Mouse (Mus musculus) brain, embryonic 14.5 days (tissue): ENCODE measurements around the gene Gpatch4. TPM values are rescaled to one million over a fixed set of nuclear protein-coding genes. Genes with fewer than 3 reads are reported as not detected.
A peak's percentile ranks its signal among the peaks of the same experiment; 100 is the strongest.

Experiments used
- DNase-seq: peaks from one replicate; pipeline ENCODE4 v3.0.0-alpha.2; 2011; ENCODE audit warnings: low read depth
- CTCF ChIP-seq: fragments of 200-500 bp; IDR thresholded peaks from 2 replicates; pipeline ENCODE4 v1.5.1; 2012; ENCODE audit warnings: inconsistent platforms, mild to moderate bottlenecking, moderate library complexity, borderline replicate concordance; ENCODE audit not compliant: insufficient read depth, insufficient read length; ENCODE audit errors: extremely low read depth
- POLR2A ChIP-seq: fragments of 200-500 bp; IDR thresholded peaks from 2 replicates; pipeline ENCODE4 v1.6.1; 2012; ENCODE audit warnings: mild to moderate bottlenecking, inconsistent platforms, borderline replicate concordance; ENCODE audit not compliant: poor library complexity, insufficient read depth, insufficient read length, severe bottlenecking; ENCODE audit errors: extremely low read depth
- polyA plus RNA-seq: library from polyadenylated mRNA; depleted of rRNA; stranded (reverse); fragments of >200 nt; gene quantifications from 2 replicates; pipeline ENCODE4 v1.2.3, GENCODE M21; 2012; rRNA removed

Gene Gpatch4
- polyA plus RNA-seq, 1 experiment = 15.6 TPM

GRCm38 (mm10) chr3:88084001-88084400, 41.1 kb downstream of the Gpatch4 start:
- no peak for DNase-seq
- no peak for TF ChIP-seq POLR2A
- TF ChIP-seq CTCF = no peak

GRCm38 (mm10) chr3:88085459-88085858, 42.6 kb downstream of the Gpatch4 start:
- DNase-seq = no peak
- TF ChIP-seq POLR2A = no peak
- no peak for TF ChIP-seq CTCF

- DNase-seq = peak; percentile 47
- TF ChIP-seq CTCF (peak; percentile 45; the same call in 1 of the 2 replicates), POLR2A (no peak)
These were observed 44.8 kb downstream of the Gpatch4 start for GRCm38 (mm10) chr3:88087688-88088087.

GRCm38 (mm10) chr3:88090106-88090505, 47.2 kb downstream of the Gpatch4 start:
- DNase-seq = no peak
- TF ChIP-seq CTCF (no peak), POLR2A (no peak)

- DNase-seq = no peak
- TF ChIP-seq CTCF (no peak), POLR2A (no peak)
These were observed 47.7 kb downstream of the Gpatch4 start for GRCm38 (mm10) chr3:88090616-88091015.

GRCm38 (mm10) chr3:88094126-88094525, 51.2 kb downstream of the Gpatch4 start:
- DNase-seq = peak; percentile 38

GRCm38 (mm10) chr3:88097666-88098065, 54.8 kb downstream of the Gpatch4 start:
- no peak for TF ChIP-seq POLR2A
- no peak for TF ChIP-seq CTCF
- no peak for DNase-seq

More at GRCm38 (mm10) chr3:88094126-88094525, 51.2 kb downstream of the Gpatch4 start:
- TF ChIP-seq POLR2A (no peak), CTCF (no peak)

GRCm38 (mm10) chr3:88100251-88100650, 57.3 kb downstream of the Gpatch4 start:
- TF ChIP-seq POLR2A (no peak), CTCF (no peak)

GRCm38 (mm10) chr3:88101736-88102135, 58.8 kb downstream of the Gpatch4 start:
- no peak for DNase-seq
- TF ChIP-seq POLR2A = no peak

More at GRCm38 (mm10) chr3:88100251-88100650, 57.3 kb downstream of the Gpatch4 start:
- peak; percentile 40 for DNase-seq

GRCm38 (mm10) chr3:88102196-88102595, 59.3 kb downstream of the Gpatch4 start:
- DNase-seq = no peak
- TF ChIP-seq CTCF (no peak), POLR2A (no peak)

GRCm38 (mm10) chr3:88102611-88103010, 59.7 kb downstream of the Gpatch4 start:
- DNase-seq = no peak
- TF ChIP-seq POLR2A (no peak), CTCF (no peak)

Other genes with a start within 250 kb of the Gpatch4 start
- gene Ntrk1, start 247.9 kb upstream of the Gpatch4 start, polyA plus RNA-seq = 1.4 and 3.8 TPM in 2 replicates
- gene Insrr, start 246.2 kb upstream of the Gpatch4 start, polyA plus RNA-seq = 1.5 and 1.7 TPM in 2 replicates
- 14.0 and 16.9 TPM in 2 replicates for gene Pear1, start 218.8 kb upstream of the Gpatch4 start, polyA plus RNA-seq
- 0.04 TPM in 1 of 2 replicates, not detected in the other for gene Sh2d2a, start 196.4 kb upstream of the Gpatch4 start, polyA plus RNA-seq
- 51.3 and 63.9 TPM in 2 replicates for gene Prcc, start 157.5 kb upstream of the Gpatch4 start, polyA plus RNA-seq
- gene Hdgf, start 136.8 kb upstream of the Gpatch4 start, polyA plus RNA-seq = 164 and 172 TPM in 2 replicates
- gene Mrpl24, start 123.6 kb upstream of the Gpatch4 start, polyA plus RNA-seq = 76.1 and 81.0 TPM in 2 replicates
- gene Isg20l2, start 112.8 kb upstream of the Gpatch4 start, polyA plus RNA-seq = 29.2 and 29.4 TPM in 2 replicates
- 41.0 and 55.9 TPM in 2 replicates for gene Rrnad1, start 112.4 kb upstream of the Gpatch4 start, polyA plus RNA-seq
- gene Crabp2, start 94.4 kb upstream of the Gpatch4 start, polyA plus RNA-seq = 20.0 and 33.4 TPM in 2 replicates
- 29.1 and 44.3 TPM in 2 replicates for gene Nes, start 72.0 kb upstream of the Gpatch4 start, polyA plus RNA-seq
- gene Bcan, start 42.9 kb upstream of the Gpatch4 start, polyA plus RNA-seq = 56.8 and 62.0 TPM in 2 replicates
- gene Hapln2, start 15.5 kb upstream of the Gpatch4 start, polyA plus RNA-seq = 0.68 and 1.6 TPM in 2 replicates
- 87.8 and 101 TPM in 2 replicates for gene Naxe, start 15.4 kb downstream of the Gpatch4 start, polyA plus RNA-seq
- not detected in 2 replicates for gene Ttc24, start 35.2 kb downstream of the Gpatch4 start, polyA plus RNA-seq
- gene Iqgap3, start 38.9 kb downstream of the Gpatch4 start, polyA plus RNA-seq = 10.1 and 17.2 TPM in 2 replicates
- 46.2 and 54.8 TPM in 2 replicates for gene Mef2d, start 99.3 kb downstream of the Gpatch4 start, polyA plus RNA-seq
- 0.45 and 0.73 TPM in 2 replicates for gene Rhbg, start 211.6 kb downstream of the Gpatch4 start, polyA plus RNA-seq
- gene Gm38392, start 244.1 kb downstream of the Gpatch4 start, polyA plus RNA-seq = 0.11 TPM in 1 of 2 replicates, not detected in the other